Mouse (Mus musculus) ES-E14 (cell line): Measurements from ENCODE around the gene Polr3g.

Source experiments
- CHD2 ChIP-seq: IDR thresholded peaks from 2 replicates; pipeline ENCODE4 v1.6.1; 2014; ENCODE audit warnings: mild to moderate bottlenecking, low read depth, low read length, inconsistent platforms
- HCFC1 ChIP-seq: IDR thresholded peaks from 2 replicates; pipeline ENCODE4 v1.6.1; 2012; ENCODE audit warnings: low read length, inconsistent platforms, borderline replicate concordance; ENCODE audit not compliant: insufficient read depth
- MAFK ChIP-seq: IDR thresholded peaks from 2 replicates; pipeline ENCODE4 v1.6.1; 2014; ENCODE audit warnings: mild to moderate bottlenecking, low read depth, low read length, inconsistent platforms; ENCODE audit not compliant: insufficient read depth
- ZC3H11A ChIP-seq: IDR thresholded peaks from 2 replicates; pipeline ENCODE4 v1.6.1; 2012; ENCODE audit warnings: low read depth, mild to moderate bottlenecking, inconsistent platforms, low read length, borderline replicate concordance
- ZNF384 ChIP-seq: IDR thresholded peaks from 2 replicates; pipeline ENCODE4 v1.6.1; 2012; ENCODE audit warnings: low read depth, low read length, inconsistent platforms

DNA sequence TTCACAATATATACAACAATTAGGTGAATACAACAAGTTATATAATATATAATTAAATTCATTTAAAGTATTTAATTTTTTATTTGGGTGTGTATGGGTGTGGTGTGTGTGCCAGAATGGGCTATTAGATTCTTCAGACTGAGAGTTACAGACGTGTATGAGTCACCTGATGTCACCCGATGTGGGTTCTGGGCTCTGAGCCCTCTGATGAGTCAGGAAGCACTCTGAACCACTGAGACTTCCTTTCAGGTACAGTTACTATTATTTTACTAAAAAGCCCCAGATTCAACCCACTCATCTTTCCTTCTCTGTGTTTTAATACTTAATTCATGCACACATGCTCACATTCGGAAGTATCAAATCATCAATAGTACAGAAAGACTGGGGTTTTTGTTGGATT, 25.9 kb downstream of the Polr3g start:
- TF ChIP-seq HCFC1: no peak
- no peak for TF ChIP-seq MAFK
- TF ChIP-seq ZNF384: no peak
- no peak for TF ChIP-seq ZC3H11A
- TF ChIP-seq CHD2: no peak
